Mouse (Mus musculus): ENCODE measurements around the gene Trim38.
"Not testable (repeated sequence)": the region's sequence is repeated elsewhere in the genome, so short reads cannot be mapped to it uniquely, and the experiment has no call there.

The Trim38 gene

DNA sequence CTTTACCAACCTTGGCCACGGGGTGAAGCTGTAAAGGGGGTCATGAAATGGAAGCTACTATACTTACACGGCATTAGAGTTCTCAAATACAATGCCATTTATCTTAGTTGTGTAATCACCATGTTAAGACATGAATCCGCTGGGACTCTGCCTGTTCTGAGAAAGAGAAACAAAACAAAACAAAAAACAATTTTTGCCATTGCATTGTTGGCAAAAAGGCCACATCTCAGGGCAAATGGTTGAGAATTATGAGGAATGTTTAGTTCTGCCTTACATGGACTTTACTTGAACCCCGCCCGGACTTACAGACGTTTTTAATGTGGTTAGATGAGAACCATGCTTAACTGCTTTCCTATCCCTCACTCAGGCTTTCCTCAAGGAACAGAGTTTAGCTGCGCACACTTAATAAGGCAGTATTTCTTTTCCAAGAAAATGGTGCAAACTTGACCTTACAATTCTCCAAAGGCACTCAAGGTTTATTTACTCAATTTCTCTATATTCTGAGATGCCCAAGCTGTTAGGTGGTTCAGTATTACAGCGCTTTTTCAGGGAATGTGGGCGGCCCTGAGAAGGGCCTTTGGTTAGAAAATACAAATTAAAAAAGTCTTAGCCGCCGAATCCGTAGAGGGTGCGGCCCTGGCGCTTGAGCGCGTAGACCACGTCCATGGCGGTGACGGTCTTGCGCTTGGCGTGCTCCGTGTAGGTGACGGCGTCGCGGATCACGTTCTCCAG is 9.3 kb upstream of the Trim38 start:
- in situ Hi-C loops (cut with MboI), result no loop called here

DNA sequence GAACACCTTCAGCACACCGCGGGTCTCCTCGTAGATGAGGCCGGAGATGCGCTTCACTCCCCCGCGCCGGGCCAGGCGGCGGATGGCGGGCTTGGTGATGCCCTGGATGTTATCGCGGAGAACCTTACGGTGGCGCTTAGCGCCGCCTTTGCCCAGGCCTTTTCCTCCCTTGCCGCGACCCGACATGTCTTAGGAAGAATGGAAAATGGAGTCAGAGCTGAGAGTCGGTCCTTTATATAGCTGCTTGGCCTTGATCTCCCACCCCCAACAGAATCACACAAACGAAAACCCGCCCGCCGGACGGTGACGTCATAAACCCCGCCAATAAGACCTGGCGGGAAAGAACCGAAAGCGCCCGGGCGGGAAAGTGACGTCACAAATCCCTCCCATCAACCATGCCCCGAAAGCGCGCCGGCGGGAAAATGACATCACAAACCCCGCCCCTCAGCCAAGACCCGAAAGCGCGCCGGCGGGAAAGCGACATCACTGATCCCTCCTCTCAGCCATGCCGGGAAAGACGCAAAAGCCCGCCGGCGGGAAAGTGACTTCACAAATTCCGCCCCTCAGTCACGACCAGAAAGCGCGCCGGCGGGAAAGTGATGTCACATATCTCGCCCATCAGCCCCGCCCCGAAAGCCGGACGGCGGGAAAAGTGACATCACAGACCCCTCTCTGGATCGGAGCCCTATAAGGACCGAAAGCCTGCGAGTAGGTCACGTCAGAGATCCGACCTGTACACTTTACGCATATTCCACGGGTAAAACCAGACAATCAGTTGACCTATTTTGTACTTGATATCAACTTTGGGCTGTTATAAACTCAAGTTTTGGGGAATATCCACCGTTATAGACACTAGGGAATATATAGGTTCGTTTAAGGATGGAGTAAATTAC is 8.5 kb upstream of the Trim38 start, which contains the start of gene Hist1h4a:
Hist1h4a (minus strand) TSS at position 259 of the 893 bp plus-strand sequence.
- in situ Hi-C loops (cut with MboI), result no loop called here

DNA sequence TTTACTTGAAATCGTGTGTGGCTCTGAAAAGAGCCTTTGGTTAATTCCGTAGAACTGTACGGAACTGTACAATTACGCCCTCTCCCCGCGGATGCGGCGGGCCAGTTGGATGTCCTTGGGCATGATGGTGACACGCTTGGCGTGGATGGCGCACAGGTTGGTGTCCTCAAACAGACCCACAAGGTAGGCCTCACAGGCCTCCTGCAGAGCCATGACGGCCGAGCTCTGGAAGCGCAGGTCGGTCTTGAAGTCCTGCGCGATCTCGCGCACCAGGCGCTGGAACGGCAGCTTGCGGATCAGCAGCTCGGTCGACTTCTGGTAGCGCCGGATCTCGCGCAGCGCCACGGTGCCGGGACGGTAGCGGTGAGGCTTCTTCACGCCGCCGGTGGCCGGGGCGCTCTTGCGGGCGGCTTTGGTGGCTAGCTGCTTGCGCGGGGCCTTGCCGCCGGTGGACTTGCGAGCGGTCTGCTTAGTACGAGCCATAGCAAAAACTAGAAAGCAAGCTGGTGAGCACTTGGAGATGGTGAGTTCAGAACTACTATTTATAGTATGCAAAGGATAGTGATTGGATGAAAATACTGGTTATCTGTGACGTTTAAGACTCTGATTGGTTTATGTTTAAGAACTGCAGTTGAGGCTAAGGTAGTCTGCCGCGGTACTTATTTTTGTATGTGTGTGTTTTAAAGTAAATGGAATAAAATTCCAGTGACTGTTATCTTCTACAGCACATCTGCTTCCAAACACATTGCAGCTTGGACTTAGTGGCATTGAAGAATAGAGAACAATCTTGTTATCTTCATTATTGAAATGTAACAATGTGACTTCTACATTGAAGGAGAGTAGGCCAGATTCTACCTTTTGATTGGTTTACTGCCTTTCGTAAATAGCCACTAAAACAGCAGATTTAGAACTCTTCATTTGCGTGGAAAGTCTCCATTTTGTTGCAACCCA is 7.6 kb upstream of the Trim38 start, which contains the start of gene Hist1h3a:
Hist1h3a (minus strand) TSS at position 516 of the 951 bp plus-strand sequence.
- in situ Hi-C loops (cut with MboI), result not testable (repeated sequence)

DNA sequence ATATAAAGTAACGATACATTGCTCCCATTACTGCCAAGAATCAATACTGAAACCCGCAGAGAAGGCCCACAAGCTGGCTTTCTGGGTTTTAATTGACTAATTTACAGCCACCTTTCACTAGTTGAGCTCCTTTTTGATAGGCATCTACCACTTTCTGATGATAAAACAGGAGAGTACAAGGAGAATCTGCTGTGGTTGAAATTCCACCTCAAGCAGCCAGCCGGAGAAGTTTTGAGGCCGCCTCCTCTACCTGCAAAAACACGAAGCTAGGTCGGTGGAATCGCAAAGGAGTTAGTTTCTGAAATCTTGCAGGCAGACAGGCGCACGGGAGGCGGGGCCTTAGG is 6.5 kb upstream of the Trim38 start:
- in situ Hi-C loops (cut with MboI), result no loop called here

DNA sequence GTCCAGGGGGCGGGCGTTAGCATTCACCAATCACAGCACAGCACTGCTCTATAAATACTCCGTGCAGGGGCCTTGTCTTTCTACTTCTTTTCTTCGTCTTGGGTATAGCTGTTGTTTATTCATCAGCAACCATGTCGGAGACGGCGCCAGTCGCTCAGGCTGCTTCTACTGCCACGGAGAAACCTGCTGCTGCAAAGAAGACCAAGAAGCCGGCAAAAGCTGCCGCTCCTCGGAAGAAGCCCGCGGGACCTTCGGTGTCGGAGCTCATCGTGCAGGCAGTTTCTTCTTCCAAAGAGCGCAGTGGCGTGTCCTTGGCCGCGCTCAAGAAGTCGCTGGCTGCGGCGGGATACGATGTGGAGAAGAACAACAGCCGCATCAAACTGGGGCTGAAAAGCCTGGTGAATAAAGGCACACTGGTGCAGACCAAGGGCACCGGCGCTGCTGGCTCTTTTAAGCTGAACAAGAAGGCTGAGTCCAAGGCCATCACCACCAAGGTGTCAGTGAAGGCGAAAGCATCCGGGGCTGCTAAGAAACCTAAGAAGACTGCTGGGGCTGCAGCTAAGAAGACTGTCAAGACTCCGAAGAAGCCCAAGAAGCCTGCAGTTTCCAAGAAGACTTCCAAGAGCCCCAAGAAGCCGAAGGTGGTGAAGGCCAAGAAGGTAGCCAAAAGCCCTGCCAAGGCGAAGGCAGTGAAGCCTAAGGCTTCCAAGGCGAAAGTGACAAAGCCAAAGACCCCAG is 6.0 kb upstream of the Trim38 start, which contains the start of gene Hist1h1a:
Hist1h1a (plus strand) TSS at position 81 of the 738 bp plus-strand sequence.
- in situ Hi-C loops (cut with MboI), result no loop called here

DNA sequence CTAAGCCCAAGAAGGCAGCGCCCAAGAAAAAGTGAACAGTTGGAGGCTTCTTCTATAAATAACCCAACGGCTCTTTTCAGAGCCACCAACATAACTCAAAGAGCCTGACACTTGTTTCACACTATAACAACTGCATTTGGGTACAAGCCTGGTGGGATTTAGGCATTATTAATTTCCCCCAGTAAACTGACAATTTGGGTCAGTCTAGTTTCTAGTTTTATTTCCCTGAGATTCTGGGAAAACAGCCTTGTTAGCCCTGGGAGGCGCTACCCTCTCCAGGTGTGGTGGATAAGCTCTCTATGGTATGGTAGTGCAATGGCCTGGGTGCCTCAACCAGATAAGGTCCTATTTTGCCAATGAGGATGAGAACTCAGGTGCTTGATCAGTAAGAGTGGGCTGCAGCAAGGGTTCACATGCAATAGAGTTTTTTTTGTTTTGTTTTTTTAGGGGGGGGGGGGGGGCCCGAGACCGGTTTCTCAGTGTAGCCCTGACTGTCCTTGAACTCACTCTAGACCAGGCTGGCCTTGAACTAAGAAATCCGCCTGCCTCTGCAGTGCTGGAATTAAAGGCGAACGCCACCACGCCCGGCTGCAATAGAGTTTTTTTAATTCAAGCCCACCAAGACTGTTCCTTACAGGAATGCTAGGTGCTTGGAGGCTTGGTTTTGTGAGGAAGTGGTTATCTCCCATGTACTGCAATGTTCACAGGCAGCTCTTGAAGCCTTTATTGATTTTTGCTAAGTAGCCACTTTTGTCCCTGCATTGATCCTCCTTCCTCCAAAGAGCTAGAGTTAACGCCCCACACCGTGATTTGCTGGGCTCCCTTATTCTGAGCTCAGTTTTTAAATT is 5.2 kb upstream of the Trim38 start:
- in situ Hi-C loops (cut with MboI), result no loop called here

DNA sequence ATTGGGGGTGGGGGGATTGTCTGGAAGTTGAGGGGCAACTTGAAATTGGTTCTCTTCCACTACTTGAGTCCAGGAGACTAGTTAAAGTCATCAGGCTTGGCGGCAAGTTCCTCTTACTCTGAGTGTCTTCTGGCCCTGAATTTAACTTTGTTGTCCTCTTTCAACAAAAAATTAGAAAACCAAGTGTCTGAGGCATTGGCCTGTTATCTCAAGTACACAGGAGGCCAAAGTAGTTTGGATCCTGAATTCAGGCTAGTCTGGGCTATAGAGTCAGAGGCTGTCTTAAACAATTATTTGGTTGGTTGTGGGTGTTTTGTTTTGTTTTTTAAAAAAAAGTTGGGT is 4.6 kb upstream of the Trim38 start:
- in situ Hi-C loops (cut with MboI), result no loop called here

DNA sequence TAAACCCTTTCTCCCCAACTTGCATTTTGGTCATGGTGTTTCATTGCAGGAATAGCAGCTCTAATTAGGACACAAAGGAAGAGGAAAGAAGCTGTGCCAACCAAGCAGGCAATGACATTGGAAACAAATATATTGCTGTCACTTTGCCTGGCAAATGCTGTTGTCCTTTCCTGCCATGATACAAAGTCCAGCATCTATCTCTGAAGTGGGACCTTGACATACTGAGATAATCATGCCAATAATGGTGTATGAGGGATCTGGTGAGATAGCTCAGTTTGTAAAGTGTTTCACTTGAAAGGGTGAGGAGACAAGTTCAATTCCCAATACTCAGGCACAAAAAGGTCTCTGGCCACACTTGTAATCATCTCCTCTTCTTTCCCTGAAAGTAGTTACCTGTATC is 2.9 kb upstream of the Trim38 start:
- in situ Hi-C loops (cut with MboI), result no loop called here

DNA sequence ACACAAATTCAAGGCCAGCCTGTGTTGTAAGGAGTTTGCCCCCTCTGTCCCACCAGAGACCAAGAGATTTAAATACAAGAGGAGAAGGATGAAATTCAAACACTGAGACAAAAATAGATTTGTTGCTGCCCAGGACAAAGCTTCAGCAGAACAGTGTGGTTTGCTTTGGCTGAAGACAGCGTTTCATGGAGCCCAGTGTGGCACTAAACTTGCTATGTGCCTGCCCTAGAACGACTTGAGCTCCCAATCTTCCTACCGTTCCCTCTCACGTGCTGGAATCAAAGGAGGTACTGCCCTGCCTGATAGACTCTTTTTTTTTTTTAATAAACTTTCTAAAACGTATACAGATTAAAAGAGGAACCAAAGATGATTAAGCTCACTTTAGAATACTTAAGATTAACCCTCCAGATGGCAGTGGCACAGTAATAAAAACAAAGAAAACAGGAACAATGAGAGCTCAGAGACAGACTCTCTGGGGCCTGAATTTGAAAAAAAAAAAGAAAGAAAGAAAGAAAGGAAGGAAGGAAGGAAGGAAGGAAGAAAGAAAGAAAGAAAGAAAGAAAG is 797 bp upstream of the Trim38 start:
- in situ Hi-C loops (cut with MboI), result no loop called here

DNA sequence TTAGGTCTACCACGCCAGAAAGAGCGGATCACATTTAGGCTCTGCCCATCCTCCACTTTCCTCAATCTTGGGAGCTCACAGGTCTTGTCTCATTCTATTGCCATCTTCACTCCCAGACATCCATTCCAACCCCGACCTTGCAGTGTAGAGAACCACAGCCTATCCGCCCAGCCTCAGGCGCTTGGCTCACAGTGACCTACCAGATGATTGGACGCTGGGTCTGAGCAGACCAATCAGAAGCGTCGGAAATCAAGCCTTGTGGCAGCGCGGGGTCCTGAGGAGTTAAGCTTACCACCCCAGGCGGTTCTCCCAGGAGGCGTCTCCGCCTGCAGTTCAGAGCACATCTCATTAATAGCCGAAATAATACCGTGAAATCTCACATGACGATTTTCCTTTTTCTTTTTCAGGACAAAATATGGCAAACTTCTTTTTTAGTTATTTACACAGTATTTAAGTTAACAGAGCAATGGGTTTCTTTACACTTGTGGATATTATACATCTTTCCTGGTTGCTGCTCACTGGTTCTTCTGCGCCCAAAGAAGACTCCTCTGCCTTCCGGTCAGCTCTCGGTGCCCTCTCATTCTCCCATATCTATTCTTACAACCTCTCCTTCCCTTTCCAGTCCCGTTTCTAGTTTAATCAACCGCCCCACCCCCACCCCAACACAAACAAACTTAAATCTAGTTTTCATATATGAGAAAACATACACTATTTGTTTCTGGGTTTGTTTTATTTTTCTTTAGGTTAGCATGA is 3.0 kb downstream of the Trim38 start:
- in situ Hi-C loops (cut with MboI), result no loop called here

DNA sequence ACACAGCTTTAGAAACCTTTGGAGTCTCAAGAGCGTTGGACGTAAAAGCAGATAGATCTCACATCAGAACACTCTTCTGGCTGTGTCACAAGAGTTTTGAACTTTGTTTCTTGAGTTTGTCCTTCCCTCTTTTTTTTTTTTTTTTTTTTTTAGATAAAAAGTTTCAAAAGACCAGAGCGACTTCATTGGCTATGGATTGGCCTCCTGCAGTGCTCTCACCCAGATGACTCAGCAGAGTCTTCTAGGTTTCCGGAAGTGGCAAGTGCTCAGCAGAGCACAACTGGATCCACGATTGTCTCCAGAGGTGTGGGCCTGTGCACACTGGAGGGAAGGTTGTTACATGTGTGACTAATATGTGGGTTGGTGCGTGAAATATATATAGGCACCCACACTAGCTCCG is 8.6 kb downstream of the Trim38 start:
- in situ Hi-C loops (cut with MboI), result loop anchor here (25.0 kb wide), 1 partner anchor 509 kb away; the partner anchor contains the start of gene Carmil1

DNA sequence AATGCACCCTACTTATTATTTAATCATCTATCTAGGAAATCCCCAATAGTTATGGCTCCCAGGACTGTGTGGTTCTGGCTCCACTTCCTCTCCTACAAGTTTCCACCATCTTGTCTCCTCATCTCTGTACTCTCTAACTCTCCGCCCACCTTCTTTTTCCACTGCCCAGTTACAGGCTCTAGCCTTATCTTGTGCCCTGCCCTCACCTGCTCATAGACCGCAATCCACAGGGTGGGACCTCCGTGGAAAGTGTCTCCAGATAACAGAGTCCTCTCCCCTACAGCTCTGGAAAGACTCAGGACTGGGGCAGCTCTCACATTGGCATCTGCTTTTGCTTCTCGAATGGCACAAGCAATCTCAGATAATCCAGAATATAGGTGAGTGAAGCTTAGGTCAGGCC is 9.3 kb downstream of the Trim38 start:
- in situ Hi-C loops (cut with MboI), result loop anchor here (25.0 kb wide), 1 partner anchor 508 kb away; the partner anchor contains the start of gene Carmil1

DNA sequence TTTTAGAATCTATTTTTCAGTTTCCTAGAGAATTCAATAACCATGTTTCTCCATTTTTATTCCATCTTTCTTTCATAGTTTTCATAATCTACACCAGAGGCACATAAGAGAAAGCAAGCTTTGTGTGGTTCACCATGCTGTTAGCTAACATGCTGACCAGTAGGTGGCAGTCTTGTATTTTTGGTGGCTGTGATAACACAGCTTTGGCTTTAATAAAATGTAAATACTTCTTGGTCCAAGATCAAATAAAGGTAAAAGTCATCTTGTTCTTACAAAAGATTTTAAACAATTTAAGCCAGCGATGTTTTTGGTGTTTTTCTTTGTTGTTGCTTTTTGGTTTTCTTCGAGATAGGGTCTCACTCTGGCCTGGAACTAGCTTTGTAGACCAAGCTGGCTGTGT is 22.8 kb downstream of the Trim38 start:
- in situ Hi-C loops (cut with MboI), result loop anchor here (25.0 kb wide), 1 partner anchor 495 kb away; the partner anchor contains the start of gene Carmil1

DNA sequence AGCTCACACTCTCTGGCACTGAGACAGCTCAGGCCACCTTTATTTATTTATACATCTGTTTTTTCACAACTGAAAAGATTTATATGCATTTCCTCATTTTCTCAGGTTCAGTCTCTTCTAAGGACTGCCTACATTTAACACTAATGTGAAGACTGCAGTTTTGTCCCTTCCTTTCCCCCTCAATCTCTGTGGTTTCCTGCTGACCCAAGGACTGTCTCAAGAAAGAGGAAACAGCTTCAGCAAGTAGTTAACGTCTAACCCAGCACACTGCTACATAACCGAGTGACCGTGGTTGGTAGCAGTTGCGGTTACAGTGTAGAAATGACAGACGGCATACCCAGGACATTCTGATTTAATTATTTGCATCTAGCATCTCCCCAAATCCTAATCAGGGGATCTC is 29.7 kb downstream of the Trim38 start:
- in situ Hi-C loops (cut with MboI), result loop anchor here (25.0 kb wide), 1 partner anchor 488 kb away; the partner anchor contains the start of gene Carmil1

DNA sequence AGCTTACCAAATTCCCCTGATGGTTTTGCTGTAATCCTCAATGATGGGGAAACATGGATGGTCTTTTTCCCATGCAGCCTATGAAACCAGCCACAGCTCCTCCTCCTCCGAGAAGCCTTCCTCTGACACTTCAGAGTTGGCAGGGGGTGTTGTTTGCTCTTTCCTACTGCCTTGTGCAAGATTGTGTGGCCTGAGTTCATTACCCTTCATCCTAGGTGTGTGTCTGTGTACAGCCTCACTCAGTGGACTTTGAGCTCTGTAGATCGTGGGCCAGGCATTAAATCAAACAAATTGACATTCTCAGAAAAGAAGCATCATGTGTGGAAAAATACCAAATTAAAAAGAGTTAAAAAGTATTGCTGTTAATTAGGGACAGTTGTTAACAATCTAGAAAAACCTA is 34.8 kb downstream of the Trim38 start:
- in situ Hi-C loops (cut with MboI), result no loop called here

DNA sequence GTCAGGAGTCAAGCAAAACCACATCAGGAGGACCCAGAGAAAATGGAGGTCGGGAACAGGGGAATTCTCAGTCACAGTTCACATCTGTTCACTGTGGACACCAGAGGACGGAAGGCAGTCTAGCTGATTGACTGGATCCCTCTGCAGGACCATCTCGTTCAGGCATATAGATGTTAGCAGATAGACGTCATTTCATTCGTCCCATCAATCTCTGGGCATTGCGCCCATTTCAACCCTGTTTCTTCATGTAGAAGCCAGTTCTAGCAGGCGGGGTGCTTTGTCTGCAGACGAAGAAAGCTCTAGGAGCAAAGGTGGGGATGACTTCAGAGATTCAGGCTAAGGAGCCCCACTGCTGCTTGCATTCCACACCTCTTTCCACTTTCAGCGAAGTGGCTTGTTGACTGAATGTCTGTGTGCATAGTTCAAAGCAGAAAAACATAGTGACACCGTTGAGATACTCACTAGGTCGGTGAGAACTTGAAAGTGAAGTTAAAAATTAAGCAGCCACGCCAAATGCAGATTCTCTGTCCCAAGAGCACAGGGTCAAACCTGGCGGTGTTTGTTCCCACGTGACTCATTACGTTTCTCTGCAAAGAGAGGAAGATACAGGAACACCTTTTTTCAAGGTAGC is 36.8 kb downstream of the Trim38 start, which contains the start of gene Slc17a2:
Slc17a2 (plus strand) TSS at position 572 of the 631 bp plus-strand sequence.
- in situ Hi-C loops (cut with MboI), result no loop called here

DNA sequence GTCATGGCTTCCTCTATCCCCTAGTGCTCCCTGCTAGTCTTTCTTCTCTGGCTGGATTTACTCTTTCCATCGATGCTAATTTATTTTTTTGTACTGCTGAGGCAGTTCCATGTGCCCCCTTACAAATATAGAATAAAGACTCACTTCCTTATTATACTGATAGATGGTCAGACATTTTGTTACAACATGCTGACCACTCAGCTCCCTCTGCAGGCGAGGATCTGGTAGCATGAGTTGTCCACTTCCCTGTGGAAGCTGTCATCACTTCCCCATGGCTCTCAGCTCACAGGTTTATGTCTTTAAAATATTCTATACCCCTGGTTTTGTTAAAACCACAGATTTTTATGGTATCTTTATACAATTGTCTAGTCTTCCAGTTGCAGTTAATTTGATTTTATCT is 46.4 kb downstream of the Trim38 start:
- in situ Hi-C loops (cut with MboI), result no loop called here
